Mouse (Mus musculus) midbrain, embryonic 13.5 days (tissue): ENCODE data around the gene Zswim1. TPM values are rescaled to one million over a fixed set of nuclear protein-coding genes. Genes with fewer than 3 reads are reported as not detected.

Source experiments
- polyA plus RNA-seq: library from polyadenylated mRNA; unstranded; fragments of >200 nt; fragmentation: Nextera tagmentation; extraction: Ambion mirVana; gene quantifications from 2 replicates; pipeline ENCODE4 v1.2.1, GENCODE M21; 2015

Zswim1 gene
- polyA plus RNA-seq, 1 experiment from 2014 or later: 25.4 TPM

Other genes starting within 250 kb of the Zswim1 start
- not detected in 2 replicates for gene Spint3, start 249.2 kb upstream of the Zswim1 start, polyA plus RNA-seq
- not detected in 2 replicates for gene Wfdc6a, start 237.2 kb upstream of the Zswim1 start, polyA plus RNA-seq
- gene Eppin, start 229.1 kb upstream of the Zswim1 start, polyA plus RNA-seq: not detected in 2 replicates
- gene Wfdc6b, start 209.2 kb upstream of the Zswim1 start, polyA plus RNA-seq: not detected in 2 replicates
- not detected in 2 replicates for gene Wfdc8, start 209.1 kb upstream of the Zswim1 start, polyA plus RNA-seq
- not detected in 2 replicates for gene Wfdc16, start 183.9 kb upstream of the Zswim1 start, polyA plus RNA-seq
- not detected in 2 replicates for gene Wfdc10, start 166.6 kb upstream of the Zswim1 start, polyA plus RNA-seq
- not detected in 2 replicates for gene Wfdc9, start 166.1 kb upstream of the Zswim1 start, polyA plus RNA-seq
- not detected in 2 replicates for gene Wfdc11, start 148.6 kb upstream of the Zswim1 start, polyA plus RNA-seq
- gene Wfdc13, start 137.6 kb upstream of the Zswim1 start, polyA plus RNA-seq: not detected in 2 replicates
- gene Spint4, start 124.2 kb upstream of the Zswim1 start, polyA plus RNA-seq: not detected in 2 replicates
- not detected in 2 replicates for gene Spint5, start 107.4 kb upstream of the Zswim1 start, polyA plus RNA-seq
- 1.2 and 1.3 TPM in 2 replicates for gene Wfdc3, start 76.8 kb upstream of the Zswim1 start, polyA plus RNA-seq
- gene Dnttip1, start 76.7 kb upstream of the Zswim1 start, polyA plus RNA-seq: 65.4 and 72.6 TPM in 2 replicates
- gene Ube2c, start 52.8 kb upstream of the Zswim1 start, polyA plus RNA-seq: 203 and 208 TPM in 2 replicates
- not detected in 2 replicates for gene Tnnc2, start 42.7 kb upstream of the Zswim1 start, polyA plus RNA-seq
- gene Snx21, start 36.9 kb upstream of the Zswim1 start, polyA plus RNA-seq: 17.2 and 19.1 TPM in 2 replicates
- gene Acot8, start 17.8 kb upstream of the Zswim1 start, polyA plus RNA-seq: 19.9 and 20.4 TPM in 2 replicates
- 15.2 and 15.5 TPM in 2 replicates for gene Zswim3, start 17.6 kb upstream of the Zswim1 start, polyA plus RNA-seq
- not detected in 2 replicates for gene Spata25, start 5.9 kb downstream of the Zswim1 start, polyA plus RNA-seq
- 92.0 and 94.2 TPM in 2 replicates for gene Ctsa, start 10.2 kb downstream of the Zswim1 start, polyA plus RNA-seq
- 4.7 TPM in 2 replicates for gene Neurl2, start 10.8 kb downstream of the Zswim1 start, polyA plus RNA-seq
- gene Pltp, start 35.0 kb downstream of the Zswim1 start, polyA plus RNA-seq: 69.1 and 96.1 TPM in 2 replicates
- 98.1 and 108 TPM in 2 replicates for gene Pcif1, start 56.6 kb downstream of the Zswim1 start, polyA plus RNA-seq
- gene Zfp335, start 89.1 kb downstream of the Zswim1 start, polyA plus RNA-seq: 13.5 and 15.1 TPM in 2 replicates
- 17.2 and 19.5 TPM in 2 replicates for gene Mmp9, start 118.1 kb downstream of the Zswim1 start, polyA plus RNA-seq
- 19.7 and 20.2 TPM in 2 replicates for gene Slc12a5, start 138.1 kb downstream of the Zswim1 start, polyA plus RNA-seq
- 132 and 137 TPM in 2 replicates for gene Ncoa5, start 212.2 kb downstream of the Zswim1 start, polyA plus RNA-seq
- 7.6 and 8.6 TPM in 2 replicates for gene Cd40, start 232.9 kb downstream of the Zswim1 start, polyA plus RNA-seq